Mouse (Mus musculus) intestine, postnatal 0 days (tissue): Measurements from ENCODE around the gene Tsc22d1. TPM values are rescaled to one million over a fixed set of nuclear protein-coding genes. Genes with fewer than 3 reads are reported as not detected.

Source experiments
- ATAC-seq: fragments of 200-750 bp; cut with Nextera tagmentation; 2 replicates; pipeline ENCODE4 v1.8.0; 2017; ENCODE audit warnings: mild to moderate bottlenecking, moderate TSS enrichment, moderate library complexity
- H3K27ac ChIP-seq: fragments of 300-500 bp; sonication (generic); 2 replicates; pipeline ENCODE4 v1.5.1; 2014; ENCODE audit warnings: mild to moderate bottlenecking, low read depth, low read length, moderate library complexity
- H3K27me3 ChIP-seq: fragments of 300-500 bp; sonication (generic); replicated peaks from 2 replicates; pipeline ENCODE4 v1.6.1; 2014; ENCODE audit warnings: low read length, mixed read lengths; ENCODE audit not compliant: control insufficient read depth, insufficient read depth
- H3K36me3 ChIP-seq: fragments of 300-500 bp; sonication (generic); 2 replicates; pipeline ENCODE4 v1.6.1; 2014; ENCODE audit warnings: mild to moderate bottlenecking, moderate library complexity; ENCODE audit not compliant: control insufficient read depth, insufficient read depth
- H3K4me1 ChIP-seq: fragments of 300-500 bp; sonication (generic); replicated peaks from 2 replicates; pipeline ENCODE4 v1.6.1; 2014; ENCODE audit warnings: antibody characterized with exemption, low read length, mixed read lengths; ENCODE audit not compliant: control insufficient read depth, insufficient read depth
- H3K4me2 ChIP-seq: fragments of 300-500 bp; sonication (generic); replicated peaks from 2 replicates; pipeline ENCODE4 v1.6.1; 2014; ENCODE audit warnings: low read depth, mild to moderate bottlenecking, moderate library complexity
- H3K4me3 ChIP-seq: fragments of 300-500 bp; sonication (generic); 2 replicates; pipeline ENCODE4 v1.5.1; 2014; ENCODE audit warnings: low read depth, low read length
- H3K9ac ChIP-seq: fragments of 300-500 bp; sonication (generic); 2 replicates; pipeline ENCODE4 v1.6.1; 2014; ENCODE audit warnings: mild to moderate bottlenecking, low read depth, low read length
- H3K9me3 ChIP-seq: fragments of 300-500 bp; sonication (generic); 2 replicates; pipeline ENCODE4 v1.6.1; 2016; ENCODE audit warnings: mixed run types; ENCODE audit not compliant: control insufficient read depth
- CTCF ChIP-seq: sonication (generic); IDR thresholded peaks from 2 replicates; pipeline ENCODE4 v1.5.1; 2016; ENCODE audit warnings: low read depth, mild to moderate bottlenecking, control low read depth, antibody characterized with exemption, moderate library complexity
- WGBS: fragments of 180-500 bp; shearing (Covaris S2); extraction: QIAGEN DNeasy Blood & Tissue Kit; methylation state at CpG from one replicate; pipeline ENCODE4 v1.1.7; 2014; 5-methylcytosine and 5-hydroxymethylcytosine counted together
- polyA plus RNA-seq: library from polyadenylated mRNA; unstranded; fragments of >200 nt; fragmentation: Nextera tagmentation; extraction: Ambion mirVana; gene quantifications from 2 replicates; pipeline ENCODE4 v1.2.1, GENCODE M21; 2015

The Tsc22d1 gene
- polyA plus RNA-seq, 1 experiment from 2014 or later, result 272 TPM

DNA sequence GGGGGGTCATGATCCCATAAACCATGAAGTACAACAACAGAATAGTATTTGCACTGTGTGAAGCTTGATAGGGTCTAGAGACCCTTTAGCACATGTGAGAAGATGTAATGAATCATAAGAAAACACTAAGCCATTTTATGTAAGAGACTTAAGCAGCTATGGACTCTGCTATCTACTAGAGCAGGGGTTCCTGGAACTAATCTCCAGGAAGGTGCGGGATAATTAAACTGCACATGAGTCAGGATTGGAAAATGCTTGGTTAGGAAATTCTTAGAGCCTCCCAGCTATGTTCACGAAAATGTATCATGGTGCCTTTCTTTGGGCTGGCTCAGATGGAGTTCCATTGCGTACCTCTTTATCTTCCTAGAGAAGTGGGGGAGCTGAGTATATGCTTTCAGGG is 106.5 kb downstream of the Tsc22d1 start:
- no peaks in the 10 kb centered on the region for H3K9me3 ChIP-seq
- H3K27ac ChIP-seq, result no peak overlapping the region
- H3K4me1 ChIP-seq, result 0 out of 2 replicates have a peak, but pooled peaks cover 2% of the 10 kb centered on the region
- WGBS, result 62% methylated on average over 3 of the region's 3 CpGs
- H3K27me3 ChIP-seq, result no peaks in the 10 kb centered on the region
- ATAC-seq, result peak; percentile 27; the same call in 1 of the 2 replicates
- no peak overlapping the region for H3K4me3 ChIP-seq
- no peaks in the 10 kb centered on the region for H3K36me3 ChIP-seq
- H3K4me2 ChIP-seq, result no peak overlapping the region
- no peak for TF ChIP-seq CTCF
- no peak overlapping the region for H3K9ac ChIP-seq

DNA sequence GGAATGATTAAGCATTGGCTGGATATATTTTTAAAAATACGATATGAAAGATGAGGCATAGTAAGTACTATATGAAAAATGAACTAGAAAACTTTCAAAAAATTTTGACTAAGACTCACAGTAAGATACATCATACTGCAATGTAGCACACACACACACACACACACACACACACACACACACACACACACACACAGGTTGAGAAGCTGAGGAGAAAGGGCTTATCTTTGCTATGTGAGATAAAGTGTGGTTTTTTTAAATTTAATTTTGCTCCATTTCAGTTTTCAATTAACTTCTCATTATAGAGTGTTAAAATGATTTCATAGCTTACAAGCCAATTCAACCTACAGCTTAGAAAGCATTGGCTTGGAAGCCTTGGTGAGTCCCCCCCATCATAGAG is 108.6 kb downstream of the Tsc22d1 start:
- no peaks in the 10 kb centered on the region for H3K36me3 ChIP-seq
- no peak overlapping the region for H3K27ac ChIP-seq
- no peak overlapping the region for H3K4me3 ChIP-seq
- no peaks in the 10 kb centered on the region for H3K27me3 ChIP-seq
- H3K9me3 ChIP-seq, result no peaks in the 10 kb centered on the region
- H3K9ac ChIP-seq, result no peak overlapping the region
- 85% methylated on average over 1 of the region's 1 CpGs for WGBS
- H3K4me2 ChIP-seq, result no peak overlapping the region
- H3K4me1 ChIP-seq, result 0 out of 2 replicates have a peak, but pooled peaks cover 2% of the 10 kb centered on the region
- no peak for ATAC-seq
- no peak for TF ChIP-seq CTCF

DNA sequence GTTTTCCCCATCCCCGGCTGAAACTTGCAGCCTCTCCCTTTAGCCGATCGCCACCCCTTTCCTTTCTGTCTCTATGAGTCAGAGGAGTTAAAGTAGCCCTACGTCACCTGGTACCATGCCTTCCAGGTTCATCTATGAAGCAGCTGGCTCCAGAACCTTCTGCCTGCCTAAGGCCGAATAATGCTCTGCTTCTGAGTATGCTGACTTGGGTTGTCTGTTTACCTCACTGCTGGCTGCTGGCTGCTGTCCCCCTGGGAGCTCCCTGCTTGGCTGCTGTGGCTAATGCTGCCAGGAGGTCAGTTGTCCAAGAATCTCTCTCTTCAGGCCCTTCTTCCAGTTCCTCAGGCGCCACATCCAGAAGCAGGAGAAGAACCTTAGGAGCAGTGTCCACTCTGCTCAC is 111.7 kb downstream of the Tsc22d1 start:
- Histone ChIP-seq H3K9ac (no peak overlapping the region), H3K9me3 (no peaks in the 10 kb centered on the region), H3K4me1 (0 out of 2 replicates have a peak, but pooled peaks cover 4% of the 10 kb centered on the region), H3K27ac (no peak overlapping the region), H3K4me2 (no peak overlapping the region), H3K36me3 (no peaks in the 10 kb centered on the region), H3K27me3 (no peaks in the 10 kb centered on the region), H3K4me3 (no peak overlapping the region)
- TF ChIP-seq CTCF, result no peak
- 71% methylated on average over 6 of the region's 6 CpGs for WGBS
- ATAC-seq, result no peak

DNA sequence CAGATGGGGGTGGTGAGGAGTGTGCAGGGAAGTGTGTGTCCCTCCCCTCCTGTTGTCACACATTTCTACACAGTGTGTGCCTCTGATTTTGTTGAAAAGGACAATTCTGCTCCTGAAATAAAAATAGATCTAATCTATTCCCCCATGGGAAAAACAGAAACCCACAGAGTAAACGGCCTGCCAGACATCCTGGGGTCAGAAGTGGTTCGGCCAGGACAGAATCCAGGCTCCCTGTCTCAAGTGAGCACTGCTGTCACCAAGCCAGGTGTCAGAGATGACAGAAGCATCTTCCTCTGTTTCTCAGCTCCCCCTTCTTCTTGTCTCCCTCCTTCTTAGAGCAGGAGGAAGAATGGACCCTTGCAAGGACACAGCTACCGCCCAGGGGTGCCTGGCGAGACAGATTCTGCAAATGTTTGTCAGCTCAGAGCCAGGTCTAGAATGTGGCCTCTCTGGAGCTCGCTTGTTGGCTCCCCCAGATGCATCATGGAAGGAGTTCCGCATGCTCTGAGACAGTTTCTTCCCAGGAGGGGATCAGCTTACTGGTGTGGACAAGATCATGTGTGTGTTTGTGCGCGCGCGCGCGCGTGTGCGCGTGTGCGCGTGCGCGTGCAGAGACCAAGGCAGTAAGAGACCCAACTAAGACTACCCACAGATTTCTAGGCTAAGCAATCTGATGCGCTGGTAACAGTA is 112.4 kb downstream of the Tsc22d1 start:
- no peak for TF ChIP-seq CTCF
- Histone ChIP-seq H3K27ac (no peak overlapping the region), H3K9me3 (no peaks in the 10 kb centered on the region), H3K9ac (no peak overlapping the region), H3K4me2 (no peak overlapping the region), H3K4me3 (no peak overlapping the region), H3K36me3 (no peaks in the 10 kb centered on the region), H3K27me3 (no peaks in the 10 kb centered on the region), H3K4me1 (0 out of 2 replicates have a peak, but pooled peaks cover 2% of the 10 kb centered on the region)
- whole genome bisulfite sequencing, result 87% methylated on average over 20 of the region's 20 CpGs
- no peak for ATAC-seq

DNA sequence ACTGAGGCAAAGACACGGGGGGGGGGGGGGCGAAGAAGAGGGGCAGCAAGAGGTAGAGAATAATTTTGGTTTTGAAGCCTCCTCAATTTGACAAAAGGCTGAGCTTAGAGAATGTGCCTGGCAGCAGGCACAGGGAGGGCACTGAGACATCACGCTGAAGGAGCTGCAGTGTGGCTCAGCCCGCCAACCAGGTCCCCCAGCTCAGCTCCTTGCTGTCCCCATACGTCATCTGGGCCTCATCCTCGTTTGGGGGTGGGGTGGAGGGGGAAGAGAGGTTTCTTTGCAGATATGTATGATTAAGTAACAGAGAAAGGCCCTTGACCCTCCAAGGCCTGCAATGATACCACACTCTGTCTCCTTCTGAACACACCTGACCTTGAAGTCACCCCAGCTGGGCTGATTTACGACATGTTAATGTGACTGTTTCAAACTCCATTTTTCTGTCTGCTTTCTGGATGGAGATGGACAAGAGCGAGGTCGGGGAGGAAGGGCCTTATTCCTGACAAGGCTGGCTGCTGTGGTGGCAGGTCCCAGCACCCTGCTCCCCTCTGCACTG is 113.1 kb downstream of the Tsc22d1 start:
- Histone ChIP-seq H3K36me3 (no peaks in the 10 kb centered on the region), H3K4me2 (no peak overlapping the region), H3K27me3 (no peaks in the 10 kb centered on the region), H3K27ac (no peak overlapping the region; the same call in 1 of the 2 replicates), H3K9me3 (no peaks in the 10 kb centered on the region), H3K4me3 (no peak overlapping the region), H3K9ac (no peak overlapping the region), H3K4me1 (0 out of 2 replicates have a peak, but pooled peaks cover 6% of the 10 kb centered on the region)
- no peak for TF ChIP-seq CTCF
- WGBS, result 40% methylated on average over 9 of the region's 9 CpGs
- ATAC-seq, result no peak

DNA sequence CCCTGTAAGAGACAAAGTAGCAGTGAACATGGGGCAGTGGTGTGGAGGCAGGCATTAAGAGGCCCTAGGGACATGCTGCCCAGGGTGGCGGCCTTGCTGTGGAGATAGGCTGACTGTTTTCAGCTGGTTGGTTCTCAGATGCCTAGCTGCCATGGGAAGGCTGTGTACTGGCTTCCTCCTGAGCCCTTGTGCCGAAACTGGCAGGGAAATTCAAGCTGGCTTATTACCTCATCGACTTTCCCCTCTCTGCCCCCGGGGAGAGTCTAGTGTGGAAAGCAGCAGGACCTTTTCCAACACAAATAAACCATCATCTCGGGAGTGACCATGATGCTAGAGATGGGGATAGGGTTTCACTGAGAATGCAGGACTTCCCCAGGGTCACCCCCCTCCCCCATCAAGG is 113.9 kb downstream of the Tsc22d1 start:
- Histone ChIP-seq H3K9me3 (no peaks in the 10 kb centered on the region), H3K9ac (no peak overlapping the region), H3K27me3 (no peaks in the 10 kb centered on the region), H3K27ac (no peak overlapping the region), H3K36me3 (no peaks in the 10 kb centered on the region), H3K4me1 (peaks cover 10% of the 10 kb centered on the region; the same call in 1 of the 2 replicates), H3K4me3 (no peak overlapping the region), H3K4me2 (no peak overlapping the region)
- TF ChIP-seq CTCF, result no peak
- ATAC-seq, result no peak
- 65% methylated on average over 5 of the region's 5 CpGs for WGBS
